Mouse (Mus musculus) CD4-positive, CD25-positive, alpha-beta regulatory T cell, adult 2 months (primary cell): ENCODE measurements around the gene Ttc32.
A peak's percentile ranks its signal among the peaks of the same experiment; 100 is the strongest.

Experiments used
- DNase-seq: peaks from one replicate; pipeline ENCODE4 v3.0.0-alpha.2; 2012; ENCODE audit warnings: low read depth, low spot score

The Ttc32 gene

DNA sequence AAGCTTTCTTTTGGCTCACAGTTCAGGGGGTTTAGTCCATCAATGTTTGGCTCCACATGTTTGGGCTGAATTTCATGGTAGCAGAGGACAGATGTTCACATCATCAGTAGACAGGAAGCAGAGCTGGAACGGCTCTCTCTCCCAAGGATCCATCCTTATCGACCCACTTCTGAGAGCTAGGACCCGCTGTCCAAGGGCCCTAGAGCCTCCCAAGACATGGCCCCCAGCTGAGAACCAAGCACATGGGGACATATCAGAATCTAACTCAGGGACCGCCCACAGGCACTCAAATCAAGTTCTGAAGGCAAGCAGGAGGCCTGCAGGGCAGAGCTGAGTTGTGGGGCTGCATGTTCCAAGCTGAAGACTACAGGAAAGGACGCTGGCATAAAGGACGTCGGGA is 14.9 kb downstream of the Ttc32 start:
- no peak for DNase-seq

DNA sequence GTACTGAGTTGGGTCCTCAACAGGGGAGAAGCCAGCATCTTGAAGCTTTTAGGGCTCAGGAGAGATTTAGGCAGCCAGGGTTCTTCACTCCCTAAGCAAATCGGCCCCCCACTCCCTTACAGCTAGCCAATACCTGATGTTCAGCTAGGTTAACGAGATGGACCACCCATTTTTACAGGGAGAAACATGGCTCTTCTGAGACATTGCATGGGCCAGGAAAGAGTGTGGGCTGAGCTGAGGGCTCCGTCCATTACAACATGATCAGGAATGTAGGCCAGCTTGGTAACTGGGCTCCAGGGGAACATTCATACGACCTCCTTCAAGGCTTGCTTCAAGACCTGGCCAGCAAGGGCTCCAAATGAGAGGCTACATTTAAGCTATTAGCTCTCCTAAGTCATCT is 16.9 kb downstream of the Ttc32 start:
- DNase-seq, result no peak

GRCm38 (mm10) chr12:9048090-9048489 is 18.3 kb downstream of the Ttc32 start:
- DNase-seq, result no peak

DNA sequence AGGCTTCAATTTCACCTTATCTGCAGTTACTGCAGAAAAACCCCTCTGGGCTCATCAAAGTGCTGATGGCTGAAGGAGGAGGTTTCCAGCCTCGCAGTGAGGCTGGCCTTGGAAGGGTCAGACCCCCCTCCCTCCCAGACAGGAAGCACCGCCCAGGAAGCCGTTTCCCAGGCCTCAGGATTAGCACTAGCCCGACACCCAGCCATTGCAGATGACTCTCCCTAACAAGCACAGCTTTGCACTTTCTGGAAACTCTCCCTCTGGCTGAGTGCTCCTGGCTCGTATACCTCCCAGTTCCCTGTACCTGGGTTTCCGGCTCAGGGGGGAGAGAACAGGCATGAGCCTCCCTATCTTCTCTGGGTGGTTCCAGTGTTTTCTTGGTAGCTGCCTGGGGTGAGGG is 21.0 kb downstream of the Ttc32 start:
- no peak for DNase-seq

DNA sequence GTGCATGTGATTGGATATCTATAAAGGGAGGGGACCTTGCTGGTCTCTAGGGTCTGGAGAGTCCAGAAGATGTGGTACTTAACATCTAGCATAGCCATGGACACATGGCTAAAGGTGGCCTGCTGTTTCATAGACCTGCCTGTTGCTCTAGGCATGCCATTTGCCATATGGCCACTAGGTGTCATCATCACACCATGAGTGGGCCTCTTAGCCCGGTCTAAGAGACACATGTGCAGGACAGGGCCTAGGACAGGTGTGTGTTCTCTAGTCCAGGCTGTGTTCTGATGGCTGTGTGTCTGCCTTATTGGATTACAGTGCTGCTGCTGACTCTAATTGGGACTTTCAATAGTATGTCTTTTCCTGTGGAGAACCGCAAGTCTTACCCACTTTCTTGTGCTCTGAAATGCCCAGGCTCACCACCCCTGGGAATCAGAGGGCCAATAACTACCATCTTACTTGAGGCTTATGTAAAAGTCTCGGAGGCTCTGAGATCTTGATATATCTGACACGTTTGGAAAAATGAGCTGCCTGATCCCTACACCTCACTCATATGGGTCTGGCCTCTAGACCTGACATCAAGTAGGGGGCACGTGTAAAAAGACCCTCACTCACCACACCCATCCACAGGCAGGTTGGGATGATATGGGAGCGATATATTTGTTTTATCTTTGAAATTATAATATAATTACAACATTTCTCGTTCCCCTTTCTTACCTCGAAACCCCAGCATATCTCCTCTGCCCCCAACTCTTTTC is 22.5 kb downstream of the Ttc32 start:
- DNase-seq, result peak; percentile 83

- no peak for DNase-seq
Observed at GRCm38 (mm10) chr12:9053345-9053744, 23.5 kb downstream of the Ttc32 start.

DNA sequence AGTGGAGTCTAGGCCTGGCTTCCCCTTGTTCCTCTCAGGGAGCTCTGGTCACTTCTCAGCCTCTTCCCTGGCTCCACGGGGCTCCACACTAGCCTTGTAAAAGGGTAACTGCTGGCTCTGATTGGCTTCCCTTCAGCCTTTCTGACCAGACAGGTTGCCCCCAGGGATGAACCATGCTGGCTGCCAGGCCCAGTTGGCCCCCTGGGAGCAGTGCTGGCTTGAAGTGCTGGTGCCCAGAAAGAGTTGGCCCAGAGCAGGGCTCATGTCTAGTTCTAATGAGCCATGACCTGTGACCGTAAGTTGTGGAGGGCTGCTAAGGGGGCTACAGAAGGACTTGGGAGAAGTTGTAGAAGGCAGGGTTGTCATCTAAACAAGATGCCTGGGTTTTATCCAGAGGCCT is 24.2 kb downstream of the Ttc32 start:
- DNase-seq, result no peak

DNA sequence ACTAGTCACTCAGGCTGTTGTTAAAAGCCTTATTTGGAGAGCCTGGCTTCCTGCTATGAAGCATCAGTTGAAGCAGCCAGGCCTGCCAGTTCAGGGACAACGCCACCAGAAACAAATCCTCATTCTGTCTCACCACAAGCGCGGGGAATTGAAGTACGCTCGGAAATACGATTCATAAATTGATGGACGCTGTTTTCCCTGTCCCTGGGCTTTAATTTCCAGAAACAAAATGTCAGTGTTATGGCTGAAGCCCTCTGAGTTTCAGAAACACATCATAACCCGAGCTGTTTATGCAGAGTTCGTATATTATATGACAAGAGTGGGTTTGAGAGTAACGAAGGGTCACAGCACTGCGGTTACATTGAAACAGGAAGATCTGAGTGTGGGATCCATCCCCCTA is 25.5 kb downstream of the Ttc32 start:
- DNase-seq, result no peak

- DNase-seq, result no peak
Observed at GRCm38 (mm10) chr12:9059502-9059901, 29.7 kb downstream of the Ttc32 start.

DNA sequence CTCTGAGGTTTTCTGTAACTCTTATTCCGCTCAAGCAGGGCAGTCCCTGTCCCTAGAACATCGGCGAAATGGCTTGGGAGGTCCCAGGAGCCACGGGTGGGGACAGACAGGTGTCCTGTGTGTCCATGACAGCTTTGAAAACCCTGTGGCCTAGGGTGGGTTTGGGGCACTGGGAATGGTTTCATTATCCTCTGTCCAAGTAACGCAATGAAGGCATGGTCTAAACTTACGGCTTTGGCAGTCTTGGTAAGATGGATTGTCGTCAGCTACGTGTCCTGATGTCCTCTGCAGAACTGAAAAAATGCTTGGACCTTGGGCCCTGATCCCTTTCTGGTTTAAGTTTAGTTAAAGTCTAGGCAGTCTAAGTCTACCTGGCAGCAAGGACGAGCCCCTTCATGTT is 30.2 kb downstream of the Ttc32 start:
- DNase-seq, result no peak

DNA sequence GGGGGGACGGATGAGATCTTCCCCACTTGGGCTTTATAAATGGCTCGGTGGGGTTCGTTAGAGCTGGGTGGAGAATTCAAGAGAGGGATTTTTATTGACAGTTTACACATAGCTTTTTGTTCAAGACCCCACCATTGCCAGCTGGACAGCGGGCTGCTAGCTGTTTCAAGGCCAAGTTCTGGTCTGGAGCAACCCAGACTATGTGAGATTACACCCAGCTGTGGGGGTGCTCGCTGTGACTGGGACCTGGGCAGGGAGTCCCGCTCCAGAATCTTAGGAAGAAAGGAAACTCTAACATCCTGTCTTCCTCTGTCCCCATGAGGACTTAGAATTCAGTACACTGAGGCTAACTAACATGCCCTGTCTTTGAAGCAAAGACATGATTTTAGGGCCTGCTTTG is 33.8 kb downstream of the Ttc32 start:
- no peak for DNase-seq

GRCm38 (mm10) chr12:9071058-9071457 is 41.3 kb downstream of the Ttc32 start:
- DNase-seq, result no peak

DNA sequence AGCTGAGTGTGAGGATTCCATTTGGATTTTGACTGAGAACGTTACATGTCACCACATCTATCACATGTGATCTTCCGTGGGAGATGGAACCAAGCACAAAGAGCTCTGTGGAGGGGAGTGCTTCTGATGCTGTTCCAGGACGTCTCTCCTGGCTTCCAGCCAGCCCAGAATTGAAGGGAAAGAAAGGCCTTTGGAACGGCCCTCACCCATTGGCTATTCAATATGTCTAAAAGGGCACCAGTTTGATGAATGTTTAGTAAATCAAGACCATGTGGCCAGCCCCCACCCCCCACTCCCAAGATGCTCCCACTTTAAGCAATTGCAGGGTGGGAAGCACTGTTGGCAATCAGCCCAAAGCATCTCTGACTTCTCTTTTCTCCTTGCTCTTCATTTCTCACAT is 41.7 kb downstream of the Ttc32 start:
- no peak for DNase-seq

- DNase-seq, result no peak
Observed at GRCm38 (mm10) chr12:9077554-9078125, 47.8 kb downstream of the Ttc32 start.

DNA sequence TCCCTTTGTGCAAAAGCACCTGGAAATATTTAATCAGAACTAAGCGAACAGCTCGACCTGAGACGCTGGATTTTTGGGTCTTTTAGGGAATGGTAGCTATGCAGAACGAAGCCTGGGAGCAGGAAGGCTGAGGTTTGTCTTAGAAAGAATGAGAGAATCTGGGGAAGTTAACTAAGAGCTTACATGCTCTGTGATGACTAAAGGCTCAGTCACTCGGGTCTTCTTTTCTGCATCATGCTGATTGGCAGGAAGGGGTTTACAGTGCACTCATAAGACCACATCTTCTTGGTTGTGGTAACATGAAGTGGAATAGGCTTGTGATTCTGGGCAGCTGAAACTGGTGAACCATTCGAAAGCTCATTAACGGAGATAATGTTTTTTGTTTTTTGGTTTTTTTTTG is 60.4 kb downstream of the Ttc32 start:
- DNase-seq, result no peak
